Mouse (Mus musculus) liver (tissue): ENCODE results near the gene Tas2r110.

Experiments used
- DNase-seq: peaks from one replicate; pipeline ENCODE4 v3.0.0-alpha.2; 2020; ENCODE audit warnings: mixed read lengths

Gene Tas2r110

DNA sequence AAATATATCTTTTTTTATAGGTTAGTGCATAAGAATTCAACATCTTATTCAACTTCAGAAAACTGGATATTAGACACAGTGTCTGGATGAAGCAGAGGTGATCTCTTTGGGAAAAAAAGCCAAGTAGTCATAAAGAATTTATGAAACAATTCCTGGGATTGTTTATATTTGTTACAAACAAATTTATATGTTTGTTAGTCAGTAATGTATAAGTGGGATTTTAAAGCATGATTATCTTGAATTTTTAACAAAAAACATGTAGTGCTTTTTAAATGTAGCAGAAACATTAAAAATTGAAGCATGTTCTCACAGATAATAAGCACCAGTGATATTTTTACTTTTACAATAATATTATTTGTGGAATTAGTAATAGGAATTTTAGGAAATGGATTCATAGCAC, at the start of gene Tas2r110:
TSS of gene Tas2r110 (plus strand) at position 301 of the 400 bp plus-strand sequence.
- DNase-seq: no peak

DNA sequence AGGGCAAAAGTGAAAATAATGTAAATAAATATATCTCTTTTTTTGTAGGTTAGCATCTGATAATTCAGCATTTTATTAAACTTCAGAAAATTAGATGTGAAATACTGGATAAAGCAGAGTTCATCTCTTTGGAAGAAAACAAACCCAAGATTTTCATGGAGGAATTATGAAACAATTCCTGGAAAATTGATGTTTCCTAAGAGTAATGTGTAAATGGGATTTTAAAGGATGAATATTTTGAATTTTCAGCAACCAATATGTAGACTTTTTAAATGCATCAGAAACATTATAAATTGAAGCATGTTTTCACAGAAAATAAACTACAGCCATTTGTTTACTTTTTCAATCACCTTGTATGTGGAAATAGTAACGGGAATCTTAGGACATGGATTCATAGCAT, 21.0 kb upstream of the Tas2r110 start, which contains the start of gene Tas2r123:
TSS of gene Tas2r123 (plus strand) at position 301 of the 400 bp plus-strand sequence.
- DNase-seq: no peak

DNA sequence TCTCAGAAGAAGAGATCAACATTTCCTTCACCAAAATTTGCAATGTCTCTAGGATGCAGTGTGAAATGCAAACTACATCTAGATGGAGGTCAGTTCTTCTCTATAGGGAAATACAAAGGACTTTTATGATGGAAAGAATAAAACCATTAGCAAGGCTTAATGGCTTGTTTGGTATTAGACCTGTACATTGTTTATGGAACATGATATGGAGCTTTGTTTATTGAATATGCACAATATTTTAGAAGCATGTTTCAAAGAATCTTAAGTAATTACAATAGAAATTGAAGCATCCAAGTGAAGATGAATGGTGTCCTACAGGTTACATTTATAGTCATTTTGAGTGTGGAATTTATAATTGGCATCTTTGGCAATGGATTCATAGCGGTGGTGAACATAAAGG, 12.7 kb upstream of the Tas2r110 start, which contains the start of gene Tas2r116:
TSS of gene Tas2r116 (plus strand) at position 301 of the 400 bp plus-strand sequence.
- DNase-seq: no peak

DNA sequence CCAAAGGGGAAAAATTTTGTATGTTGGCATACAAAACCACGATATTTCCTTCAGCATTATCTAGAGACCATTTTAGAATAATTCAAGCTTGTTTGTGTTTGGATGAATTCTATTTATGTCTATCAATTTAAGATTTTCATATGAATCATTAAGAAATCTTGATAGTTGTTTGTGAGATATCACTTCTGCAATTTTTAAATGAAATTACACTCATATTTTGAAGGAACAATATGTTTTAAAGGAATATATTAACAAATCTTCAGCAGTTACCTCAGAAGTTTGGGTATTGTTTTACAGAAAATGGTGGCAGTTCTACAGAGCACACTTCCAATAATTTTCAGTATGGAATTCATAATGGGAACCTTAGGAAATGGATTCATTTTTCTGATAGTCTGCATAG, 24.9 kb downstream of the Tas2r110 start, which contains the start of gene Tas2r113:
TSS of gene Tas2r113 (plus strand) at position 301 of the 400 bp plus-strand sequence.
- no peak for DNase-seq

DNA sequence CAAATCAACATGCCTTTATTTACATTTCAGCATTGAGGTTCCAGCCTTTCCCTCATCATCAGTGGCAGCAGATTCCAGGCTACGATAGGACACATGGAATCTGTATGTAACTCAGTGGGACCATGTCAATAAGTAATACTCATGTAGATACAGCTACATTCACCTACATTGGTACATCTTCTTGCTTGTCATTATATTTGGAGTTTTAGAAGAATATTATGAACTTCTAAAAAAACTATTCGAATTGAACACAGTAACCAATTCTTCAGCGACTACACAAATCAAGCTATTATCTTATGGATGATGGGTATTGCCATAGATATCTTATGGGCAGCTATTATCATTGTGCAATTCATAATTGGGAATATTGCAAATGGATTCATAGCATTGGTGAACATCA, 41.5 kb downstream of the Tas2r110 start, which contains the start of gene Tas2r125:
TSS of gene Tas2r125 (plus strand) at position 301 of the 400 bp plus-strand sequence.
- no peak for DNase-seq
